Mouse (Mus musculus): Measurements from ENCODE around the gene Kcna10. TPM values are rescaled to one million over a fixed set of nuclear protein-coding genes. Genes with fewer than 3 reads are reported as not detected.

The Kcna10 gene
- polyA plus RNA-seq, 1 experiment from 2014 or later: not detected

DNA sequence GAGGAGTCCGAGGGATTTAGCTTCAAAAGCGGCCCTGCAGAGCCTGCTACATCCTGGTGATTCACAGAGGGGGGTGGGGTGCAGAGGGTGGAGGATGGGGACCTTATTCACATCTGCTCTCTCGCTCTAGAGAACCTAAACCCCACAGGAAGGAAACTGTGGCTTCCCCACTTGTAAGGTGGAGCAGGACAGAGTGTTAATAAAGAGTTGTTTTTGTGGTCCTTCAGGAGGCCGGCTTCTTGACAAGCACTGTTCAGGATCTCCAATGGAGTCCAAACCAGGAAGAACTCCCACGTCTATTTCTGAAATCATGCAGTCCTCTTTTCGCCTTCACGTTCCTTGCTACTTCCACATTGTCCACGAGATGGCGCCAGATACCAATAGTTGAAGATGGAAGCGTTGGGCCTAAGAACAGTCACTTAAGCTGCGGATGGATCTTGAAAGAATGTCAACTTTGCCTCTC is 50.5 kb downstream of the Kcna10 start:
- WGBS: 8% methylated on average over 11 of the region's 11 CpGs
- Histone ChIP-seq H3K4me1 (replicated peaks; ENCODE audit: insufficient read depth, low read length) (0 out of 2 replicates have a peak, but pooled peaks cover 3% of the 10 kb centered on the region), H3K4me3 (replicated peaks; ENCODE audit: low read depth, low read length) (no peak overlapping the region), H3K4me2 (ENCODE audit: low read length) (no peak overlapping the region; the same call in 1 of the 2 replicates), H3K27ac (no peak overlapping the region), H3K9ac (ENCODE audit: low read depth, low read length) (no peak overlapping the region), H3K9me3 (replicated peaks; ENCODE audit: low read length) (no peaks in the 10 kb centered on the region), H3K36me3 (ENCODE audit: insufficient read depth, low read length) (no peaks in the 10 kb centered on the region), H3K27me3 (ENCODE audit: insufficient read depth, low read length) (no peaks in the 10 kb centered on the region)
- no peak; the same call in 1 of the 2 replicates for ATAC-seq (replicated peaks; ENCODE audit: low FRiP score, low read depth)
- TF ChIP-seq CTCF (IDR thresholded peaks at IDR 0.05; ENCODE audit: low read depth): peak; percentile 99
- DNase-seq (ENCODE audit: low spot score): peak; percentile 93

DNA sequence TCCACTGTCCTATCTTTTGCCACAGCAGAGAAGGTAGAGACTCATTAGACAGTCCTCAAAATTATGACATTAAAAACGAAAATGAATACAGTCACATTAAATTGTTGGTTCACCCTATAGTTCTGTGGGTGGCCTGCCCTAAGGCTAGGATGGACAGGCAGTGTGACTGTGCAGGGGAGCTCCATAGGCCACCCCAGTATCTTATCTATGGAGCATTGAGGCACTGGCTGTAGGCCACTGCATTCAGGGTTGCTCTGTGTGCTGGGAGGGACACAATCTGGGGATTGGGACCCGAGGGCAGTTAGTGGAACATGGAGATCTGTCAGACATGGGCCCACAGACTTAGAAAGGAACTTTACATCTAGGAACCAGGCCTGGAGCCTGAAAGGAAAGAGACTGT is 51.1 kb downstream of the Kcna10 start:
- ATAC-seq (replicated peaks; ENCODE audit: low FRiP score, low read depth): no peak
- H3K4me3 ChIP-seq (replicated peaks; ENCODE audit: low read depth, low read length): no peak overlapping the region
- 32% methylated on average over 2 of the region's 2 CpGs for WGBS
- TF ChIP-seq CTCF (IDR thresholded peaks at IDR 0.05; ENCODE audit: low read depth): no peak
- H3K4me1 ChIP-seq (replicated peaks; ENCODE audit: insufficient read depth, low read length): 0 out of 2 replicates have a peak, but pooled peaks cover 3% of the 10 kb centered on the region
- no peaks in the 10 kb centered on the region for H3K27me3 ChIP-seq (ENCODE audit: insufficient read depth, low read length)
- no peak overlapping the region for H3K9ac ChIP-seq (ENCODE audit: low read depth, low read length)
- no peaks in the 10 kb centered on the region for H3K36me3 ChIP-seq (ENCODE audit: insufficient read depth, low read length)
- no peak for DNase-seq (ENCODE audit: low spot score)
- H3K4me2 ChIP-seq (ENCODE audit: low read length): no peak overlapping the region
- H3K27ac ChIP-seq: no peak overlapping the region
- H3K9me3 ChIP-seq (replicated peaks; ENCODE audit: low read length): no peaks in the 10 kb centered on the region

DNA sequence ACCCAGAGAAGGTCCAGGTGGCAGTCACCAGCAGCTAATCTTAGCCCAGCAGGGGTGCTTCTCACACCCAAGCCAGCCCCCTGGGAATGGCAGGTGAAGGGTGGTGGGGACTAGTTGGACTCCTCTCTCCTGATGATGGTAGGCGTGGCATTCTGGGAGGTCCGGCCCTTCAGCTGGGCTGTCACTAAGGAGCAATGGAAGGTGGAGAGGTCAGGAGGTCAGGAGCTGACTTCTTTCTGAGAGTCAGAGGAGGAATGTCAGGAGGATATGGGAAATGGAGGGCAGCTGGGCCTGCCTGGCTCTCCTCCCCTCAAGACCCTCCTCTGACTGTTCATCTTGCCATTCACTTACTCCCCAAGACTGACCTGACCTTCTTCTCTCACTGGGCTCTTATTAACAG is 55.2 kb downstream of the Kcna10 start:
- H3K36me3 ChIP-seq (ENCODE audit: insufficient read depth, low read length): no peaks in the 10 kb centered on the region
- no peak overlapping the region for H3K27ac ChIP-seq
- H3K4me3 ChIP-seq (replicated peaks; ENCODE audit: low read depth, low read length): no peak overlapping the region
- ATAC-seq (replicated peaks; ENCODE audit: low FRiP score, low read depth) (no peak), DNase-seq (ENCODE audit: low spot score) (no peak)
- no peaks in the 10 kb centered on the region for H3K9me3 ChIP-seq (replicated peaks; ENCODE audit: low read length)
- H3K4me1 ChIP-seq (replicated peaks; ENCODE audit: insufficient read depth, low read length): 0 out of 2 replicates have a peak, but pooled peaks cover 3% of the 10 kb centered on the region
- H3K27me3 ChIP-seq (ENCODE audit: insufficient read depth, low read length): no peaks in the 10 kb centered on the region
- TF ChIP-seq CTCF (IDR thresholded peaks at IDR 0.05; ENCODE audit: low read depth): no peak
- H3K9ac ChIP-seq (ENCODE audit: low read depth, low read length): no peak overlapping the region
- WGBS: 55% methylated on average over 2 of the region's 2 CpGs
- no peak overlapping the region for H3K4me2 ChIP-seq (ENCODE audit: low read length)

DNA sequence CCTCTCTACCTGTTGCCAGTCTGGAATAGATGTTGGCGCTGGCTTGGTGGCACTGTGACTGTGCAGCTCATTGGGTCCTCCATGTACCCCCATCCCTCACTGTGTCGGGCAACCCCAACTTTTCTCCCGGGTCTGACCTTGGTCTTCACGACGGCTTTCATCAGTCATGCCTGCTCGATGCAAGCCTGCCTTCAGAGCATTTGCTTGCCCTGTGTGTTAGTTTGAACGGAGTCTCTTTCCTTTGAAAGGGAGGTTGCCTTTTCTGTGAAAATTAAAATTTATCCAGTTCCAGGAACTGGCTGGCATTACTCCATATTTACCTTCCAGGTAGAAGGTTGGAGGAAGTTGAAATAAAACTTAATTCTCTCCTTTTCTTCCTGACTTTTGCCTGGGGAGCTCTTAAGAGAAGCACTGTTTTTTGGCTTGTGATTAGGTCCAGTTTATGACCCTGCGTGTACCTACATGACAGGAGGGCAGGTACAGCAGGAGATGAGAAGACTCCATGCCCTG is 55.7 kb downstream of the Kcna10 start:
- no peaks in the 10 kb centered on the region for H3K4me1 ChIP-seq (replicated peaks; ENCODE audit: insufficient read depth, low read length)
- H3K36me3 ChIP-seq (ENCODE audit: insufficient read depth, low read length): no peaks in the 10 kb centered on the region
- no peak for TF ChIP-seq CTCF (IDR thresholded peaks at IDR 0.05; ENCODE audit: low read depth)
- no peak overlapping the region for H3K4me2 ChIP-seq (ENCODE audit: low read length)
- DNase-seq (ENCODE audit: low spot score) (no peak), ATAC-seq (replicated peaks; ENCODE audit: low FRiP score, low read depth) (no peak)
- no peak overlapping the region for H3K4me3 ChIP-seq (replicated peaks; ENCODE audit: low read depth, low read length)
- WGBS: 83% methylated on average over 8 of the region's 8 CpGs
- no peak overlapping the region for H3K9ac ChIP-seq (ENCODE audit: low read depth, low read length)
- no peaks in the 10 kb centered on the region for H3K27me3 ChIP-seq (ENCODE audit: insufficient read depth, low read length)
- no peak overlapping the region for H3K27ac ChIP-seq
- H3K9me3 ChIP-seq (replicated peaks; ENCODE audit: low read length): no peaks in the 10 kb centered on the region

DNA sequence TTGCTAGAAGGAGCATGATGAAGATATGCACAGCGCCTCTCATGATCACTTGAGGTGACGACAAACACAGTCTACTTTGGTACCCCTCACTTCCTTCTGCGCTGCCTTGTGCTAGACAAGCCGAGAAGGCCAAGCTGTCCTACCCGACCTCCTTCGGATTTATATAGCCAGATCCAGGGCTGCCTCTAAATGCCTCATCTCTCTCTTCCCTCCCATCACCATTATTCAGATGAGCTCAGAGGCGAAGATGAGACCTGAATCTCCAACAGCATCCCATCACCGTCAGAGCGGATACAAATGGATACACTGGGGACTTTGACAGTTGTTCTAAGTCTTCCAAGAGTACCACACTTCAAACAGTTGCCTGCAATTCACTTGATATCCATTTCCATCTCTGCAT is 56.8 kb downstream of the Kcna10 start, which contains the start of gene Prok1:
TSS of gene Prok1 (minus strand) at position 101 of the 400 bp plus-strand sequence.
- H3K9me3 ChIP-seq (replicated peaks; ENCODE audit: low read length): no peaks in the 10 kb centered on the region
- H3K27me3 ChIP-seq (ENCODE audit: insufficient read depth, low read length): no peaks in the 10 kb centered on the region
- no peak within 1 kb of the TSS for H3K9ac ChIP-seq (ENCODE audit: low read depth, low read length)
- no peaks in the 10 kb centered on the region for H3K36me3 ChIP-seq (ENCODE audit: insufficient read depth, low read length)
- TF ChIP-seq CTCF (IDR thresholded peaks at IDR 0.05; ENCODE audit: low read depth): no peak
- H3K4me3 ChIP-seq (replicated peaks; ENCODE audit: low read depth, low read length): no peak within 1 kb of the TSS
- no peak for ATAC-seq (replicated peaks; ENCODE audit: low FRiP score, low read depth)
- no peak for DNase-seq (ENCODE audit: low spot score)
- WGBS: 87% methylated on average over 9 of the region's 9 CpGs
- H3K4me1 ChIP-seq (replicated peaks; ENCODE audit: insufficient read depth, low read length): no peaks in the 10 kb centered on the region
- H3K27ac ChIP-seq: no peak within 1 kb of the TSS
- H3K4me2 ChIP-seq (ENCODE audit: low read length): no peak within 1 kb of the TSS

- ATAC-seq (replicated peaks; ENCODE audit: low FRiP score, low read depth) (no peak), DNase-seq (ENCODE audit: low spot score) (peak; percentile 10)
- WGBS: 49% methylated on average over 14 of the region's 14 CpGs
- no peaks in the 10 kb centered on the region for H3K36me3 ChIP-seq (ENCODE audit: insufficient read depth, low read length)
- H3K4me2 ChIP-seq (ENCODE audit: low read length): no peak overlapping the region
- no peak overlapping the region for H3K27ac ChIP-seq
- no peak overlapping the region for H3K9ac ChIP-seq (ENCODE audit: low read depth, low read length)
- no peak overlapping the region for H3K4me3 ChIP-seq (replicated peaks; ENCODE audit: low read depth, low read length)
- no peaks in the 10 kb centered on the region for H3K27me3 ChIP-seq (ENCODE audit: insufficient read depth, low read length)
- no peaks in the 10 kb centered on the region for H3K4me1 ChIP-seq (replicated peaks; ENCODE audit: insufficient read depth, low read length)
- TF ChIP-seq CTCF (IDR thresholded peaks at IDR 0.05; ENCODE audit: low read depth): no peak
- H3K9me3 ChIP-seq (replicated peaks; ENCODE audit: low read length): no peaks in the 10 kb centered on the region
Observed at GRCm38 (mm10) chr3:107241389-107242094, 58.7 kb downstream of the Kcna10 start.

Other genes with a start within 250 kb of the Kcna10 start
- gene Kcna3, start 146.9 kb upstream of the Kcna10 start, polyA plus RNA-seq (2015; fragmentation: Nextera tagmentation; extraction: Ambion mirVana): 0.59 and 0.73 TPM in 2 replicates
- gene Kcna2, start 81.9 kb upstream of the Kcna10 start, polyA plus RNA-seq (2015; fragmentation: Nextera tagmentation; extraction: Ambion mirVana): 0.03 and 0.06 TPM in 2 replicates
- 0.93 and 1.2 TPM in 2 replicates for gene Cym, start 38.7 kb downstream of the Kcna10 start, polyA plus RNA-seq (2015; fragmentation: Nextera tagmentation; extraction: Ambion mirVana)
- gene A630076J17Rik, start 47.6 kb downstream of the Kcna10 start, polyA plus RNA-seq (2015; fragmentation: Nextera tagmentation; extraction: Ambion mirVana): not detected in 2 replicates
- gene Prok1, start 56.7 kb downstream of the Kcna10 start, polyA plus RNA-seq (2015; fragmentation: Nextera tagmentation; extraction: Ambion mirVana): 0.09 and 0.17 TPM in 2 replicates
- gene Lamtor5, start 95.8 kb downstream of the Kcna10 start, polyA plus RNA-seq (2015; fragmentation: Nextera tagmentation; extraction: Ambion mirVana): 247 and 248 TPM in 2 replicates
- gene Slc16a4, start 108.2 kb downstream of the Kcna10 start, polyA plus RNA-seq (2015; fragmentation: Nextera tagmentation; extraction: Ambion mirVana): 20.8 and 22.7 TPM in 2 replicates
- 12.7 and 12.8 TPM in 2 replicates for gene Rbm15, start 150.6 kb downstream of the Kcna10 start, polyA plus RNA-seq (2015; fragmentation: Nextera tagmentation; extraction: Ambion mirVana)

Data from kidney, postnatal 0 days (tissue).